Mouse (Mus musculus): ENCODE measurements around the gene AU021092.
A peak's percentile ranks its signal among the peaks of the same experiment; 100 is the strongest.
"Not testable (repeated sequence)": the region's sequence is repeated elsewhere in the genome, so short reads cannot be mapped to it uniquely, and the experiment has no call there.

Gene AU021092

DNA sequence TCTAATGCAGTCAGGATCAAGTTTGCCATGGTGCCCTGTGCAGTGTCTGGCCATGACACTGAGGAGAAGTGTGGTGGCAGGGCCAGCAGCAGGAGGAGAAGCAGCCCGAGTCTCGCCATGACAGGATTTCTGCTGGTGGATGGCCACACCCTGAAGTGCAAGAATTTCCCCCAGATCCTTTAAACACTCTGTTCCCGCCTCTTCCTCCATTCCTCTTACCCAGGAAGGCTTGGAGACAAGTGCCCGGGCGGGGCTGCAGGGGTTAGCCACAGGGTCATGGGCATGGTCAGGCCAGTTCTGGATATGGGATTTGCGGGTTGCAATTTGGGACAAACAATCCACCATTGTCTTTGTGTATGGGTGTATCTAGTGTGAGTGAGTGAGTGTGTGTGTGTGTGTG, at the start of gene AU021092:
TSS of gene AU021092 (minus strand) at position 160 of the 400 bp plus-strand sequence.
- no peak for DNase-seq (ENCODE audit: low spot score in 2 of 2)

DNA sequence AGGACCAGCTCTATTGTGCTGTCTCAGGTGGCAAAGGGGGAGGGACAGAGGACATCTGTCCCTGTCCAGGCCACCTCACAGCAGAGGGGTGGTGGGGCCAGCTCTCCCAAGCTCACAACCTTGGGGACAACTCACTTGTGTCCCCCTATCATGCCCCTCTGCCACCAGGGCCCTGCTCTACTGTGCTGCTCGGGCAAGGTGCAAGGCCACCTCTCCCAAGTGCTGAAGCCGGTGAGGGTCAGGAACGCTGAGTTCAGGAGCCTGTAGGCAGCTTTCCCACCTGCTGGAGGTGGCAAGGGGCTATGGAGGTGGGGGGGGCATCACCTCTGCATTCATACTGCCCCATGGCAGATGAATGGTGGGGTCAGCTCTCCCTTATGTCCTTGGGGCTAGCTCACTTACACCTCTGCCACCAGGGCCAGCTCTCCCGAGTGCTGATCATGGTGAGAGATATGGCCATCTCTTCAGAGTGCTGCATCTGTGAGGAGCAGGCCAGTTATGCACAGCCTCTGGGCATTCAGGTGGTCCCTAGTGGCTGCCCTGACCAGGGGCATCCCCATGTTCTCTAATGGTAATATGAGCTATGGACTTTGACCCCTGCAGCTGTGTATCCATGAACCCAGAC, 49.4 kb upstream of the AU021092 start:
- no peak for DNase-seq (ENCODE audit: low spot score in 2 of 2)

DNA sequence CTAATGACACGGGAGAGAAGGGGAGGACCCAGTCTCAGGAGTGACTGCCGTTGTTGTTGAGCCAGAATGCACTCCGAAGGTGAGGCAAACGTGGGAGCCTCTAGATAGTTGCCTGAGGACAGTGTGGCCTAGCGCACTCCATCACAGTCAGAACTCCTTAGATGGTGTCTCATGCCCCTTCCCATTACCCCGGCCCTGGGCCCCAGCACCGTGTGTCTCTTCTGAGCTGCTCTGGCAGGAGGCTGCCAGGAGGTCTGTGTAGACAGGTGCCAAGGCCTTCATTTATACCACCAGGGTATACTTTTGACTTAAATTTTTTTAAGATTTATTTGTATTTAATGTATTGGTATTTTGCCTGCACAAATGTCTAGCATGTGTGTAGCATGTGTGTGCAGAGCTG, 41.8 kb upstream of the AU021092 start:
- no peak for DNase-seq (ENCODE audit: low spot score in 2 of 2)

DNA sequence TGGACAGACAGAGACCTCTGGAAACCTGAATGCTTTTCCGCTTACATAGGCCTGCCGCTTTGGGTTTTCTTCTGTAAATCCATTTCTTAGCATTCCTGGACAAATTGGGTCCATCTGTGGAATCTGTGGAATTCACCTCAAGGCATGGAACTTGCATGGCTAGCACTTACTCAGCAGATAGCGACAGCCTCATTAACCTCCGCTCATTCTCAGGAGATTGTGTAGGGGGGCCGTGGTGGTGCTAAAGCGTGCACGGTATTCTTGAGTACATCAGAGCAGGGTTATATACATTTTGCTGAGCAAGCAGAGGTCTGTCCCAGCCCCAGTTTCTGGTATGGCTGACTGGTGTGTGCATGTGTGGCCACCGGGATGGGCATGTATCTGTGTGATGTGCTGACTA, 41.1 kb upstream of the AU021092 start:
- no peak for DNase-seq (ENCODE audit: low spot score in 2 of 2)

DNA sequence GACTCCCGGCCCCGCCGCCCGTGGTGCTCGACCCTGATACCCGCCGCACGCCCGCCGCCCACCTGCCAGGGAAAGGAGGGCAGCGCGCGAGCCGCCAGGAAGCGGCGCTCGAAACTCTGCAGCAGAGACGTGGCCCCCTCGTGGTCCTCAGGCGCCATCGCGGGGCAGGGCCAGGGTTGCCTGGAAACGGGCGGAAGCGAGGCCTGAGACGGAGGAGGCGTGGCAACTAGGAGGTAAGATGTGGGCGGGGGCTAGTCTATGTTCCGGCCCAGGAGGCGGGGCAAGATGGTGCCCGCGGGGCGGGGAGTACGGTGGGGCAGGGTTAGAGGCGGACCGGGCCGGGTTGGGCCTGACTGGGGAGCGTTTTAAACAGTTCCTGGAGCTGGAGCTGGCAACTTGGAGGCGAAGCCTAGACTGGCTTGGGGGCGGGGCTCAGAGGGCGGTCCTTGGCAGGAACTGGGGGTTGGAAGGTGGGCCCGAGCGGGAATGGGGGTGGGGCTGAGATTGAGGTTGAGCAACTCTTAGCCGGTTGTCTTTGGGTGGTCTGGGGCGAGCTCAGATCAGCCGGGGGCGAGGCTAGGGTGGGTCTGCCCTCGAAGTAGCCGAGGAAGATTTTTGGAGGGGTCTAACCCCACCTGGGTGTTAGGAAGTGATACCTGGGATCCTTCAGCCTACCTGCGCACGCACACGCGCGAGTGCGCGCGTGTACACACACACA, 33.8 kb upstream of the AU021092 start, which contains the start of gene Eef2kmt:
TSS of gene Eef2kmt (minus strand) at position 205 of the 718 bp plus-strand sequence.
- DNase-seq (ENCODE audit: low spot score in 2 of 2) = peak; percentile 95 to 97

DNA sequence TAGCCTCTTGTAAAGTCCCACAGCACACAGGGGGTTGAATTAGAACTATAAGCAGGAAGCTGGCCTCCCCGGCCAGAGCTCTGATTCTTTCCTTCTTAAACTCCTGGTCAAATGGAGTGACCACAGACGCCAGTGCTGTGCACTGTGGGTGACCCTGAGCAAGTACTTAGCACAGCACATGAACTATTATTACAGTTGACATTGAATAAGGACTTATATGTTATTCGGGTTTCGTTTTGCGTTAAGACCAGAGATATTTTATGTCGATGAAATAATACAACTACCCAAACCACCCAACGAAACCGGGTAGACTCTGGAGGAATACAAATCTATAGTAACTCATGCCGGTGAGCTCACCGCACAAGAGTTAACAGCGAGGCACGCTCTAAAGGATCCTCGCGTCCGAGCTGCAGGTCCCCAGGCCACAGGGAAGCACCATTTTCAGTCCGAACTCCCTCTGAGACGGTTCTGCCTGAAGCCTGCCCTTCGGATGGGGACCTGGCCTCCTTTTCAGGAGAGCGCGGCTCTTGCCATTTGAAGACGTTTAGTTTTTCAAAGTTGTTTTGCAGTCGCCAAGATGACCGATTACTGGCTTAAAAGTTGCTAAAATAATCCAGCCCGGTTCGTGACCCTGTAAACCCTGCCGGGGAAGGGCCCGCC, 33.1 kb upstream of the AU021092 start:
- DNase-seq (ENCODE audit: low spot score in 2 of 2) = no peak

DNA sequence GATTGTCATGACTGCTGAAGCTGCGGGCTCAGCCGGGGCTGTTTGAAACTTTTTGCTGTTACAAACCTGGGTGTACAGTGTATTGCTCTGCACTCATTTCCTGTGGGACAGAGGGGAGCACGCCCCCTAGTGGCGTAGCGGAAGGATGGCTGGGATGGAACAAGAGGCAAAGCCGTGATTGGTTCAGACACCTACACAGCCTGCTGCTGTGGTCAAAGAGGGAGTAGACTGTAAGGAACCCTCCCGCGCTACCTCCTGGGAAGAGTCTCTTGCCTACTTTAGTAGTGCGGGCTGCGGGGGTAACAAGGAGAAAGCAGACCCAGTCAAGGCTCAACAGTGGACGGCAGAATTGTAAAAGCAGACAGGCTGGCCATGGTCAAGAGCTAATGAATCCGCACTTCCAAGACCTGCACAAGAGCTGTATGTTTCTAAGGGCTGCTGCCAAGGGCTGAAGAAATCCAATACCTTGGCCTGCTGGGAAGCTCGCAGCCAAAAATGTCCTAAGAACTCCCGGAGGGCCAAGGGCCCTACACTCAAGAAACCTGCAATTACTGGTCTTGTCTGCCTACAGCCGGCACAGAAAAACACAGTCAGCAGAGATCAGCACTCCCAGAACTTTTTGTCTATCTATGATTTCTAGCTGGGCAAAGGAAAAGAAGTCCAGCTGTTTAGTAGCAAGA, 32.4 kb upstream of the AU021092 start:
- peak in 1 of 2 experiments; percentile 55 for DNase-seq (ENCODE audit: low spot score in 2 of 2)

DNA sequence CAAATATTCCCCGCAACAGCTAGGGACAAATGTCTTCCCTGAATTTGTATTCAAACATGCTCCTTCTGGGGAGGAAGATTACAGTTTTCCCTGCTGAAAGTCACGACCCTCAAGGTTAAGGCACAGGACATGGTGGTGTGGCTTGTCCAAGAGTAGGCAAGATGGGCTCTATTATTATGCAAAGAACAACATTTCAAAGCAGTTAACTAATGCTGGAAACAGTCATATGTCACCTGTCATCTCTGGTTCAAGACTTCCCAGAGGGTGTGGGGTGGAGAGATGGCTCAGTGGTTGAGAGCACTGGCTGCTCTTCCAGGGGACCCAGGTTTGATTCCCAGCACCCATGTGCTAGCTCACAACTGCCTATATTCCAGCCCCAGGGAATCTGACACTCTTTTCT, 30.2 kb upstream of the AU021092 start:
- no peak for DNase-seq (ENCODE audit: low spot score in 2 of 2)

DNA sequence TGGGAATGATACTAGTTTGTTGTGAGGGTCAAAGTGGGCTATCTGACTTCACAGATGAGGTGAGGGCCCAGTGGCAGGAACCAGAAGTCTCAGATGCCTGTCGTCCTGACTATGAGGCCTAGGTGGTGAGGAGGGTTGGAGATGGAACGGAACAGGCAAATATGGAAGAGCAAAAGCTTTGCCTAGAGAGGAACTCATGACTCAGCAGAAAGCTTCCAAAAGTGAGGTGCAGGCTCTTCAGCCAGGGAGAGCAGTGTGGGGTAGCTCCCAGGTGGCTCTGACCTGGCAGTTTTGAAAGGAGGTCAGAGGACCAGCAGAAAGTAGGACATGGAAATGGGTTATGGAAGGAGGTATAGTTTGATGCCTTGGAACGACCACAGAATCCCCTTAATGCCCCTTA, 28.8 kb upstream of the AU021092 start:
- DNase-seq (ENCODE audit: low spot score in 2 of 2) = no peak

DNA sequence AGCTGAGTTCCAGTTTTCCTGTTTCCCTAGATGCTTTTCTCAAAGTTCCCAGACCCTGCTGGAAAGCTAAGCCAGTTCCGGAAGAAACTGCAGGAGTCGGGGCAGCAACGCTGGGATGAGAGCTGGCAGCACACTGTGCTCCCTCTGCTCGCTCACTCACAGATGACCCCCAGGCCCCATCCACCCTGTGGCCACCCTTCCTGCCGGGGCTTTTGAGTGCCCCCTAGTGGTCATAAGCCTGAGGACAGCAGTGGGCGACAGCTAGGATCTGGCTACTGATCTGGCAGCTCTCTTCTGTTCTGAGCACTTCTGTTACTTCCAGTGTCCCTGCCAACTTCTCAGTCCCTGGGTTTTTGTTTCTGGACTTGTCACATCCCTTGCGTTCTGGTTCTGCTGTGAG, 22.3 kb upstream of the AU021092 start:
- peak in 1 of 2 experiments; percentile 57 for DNase-seq (ENCODE audit: low spot score in 2 of 2)

DNA sequence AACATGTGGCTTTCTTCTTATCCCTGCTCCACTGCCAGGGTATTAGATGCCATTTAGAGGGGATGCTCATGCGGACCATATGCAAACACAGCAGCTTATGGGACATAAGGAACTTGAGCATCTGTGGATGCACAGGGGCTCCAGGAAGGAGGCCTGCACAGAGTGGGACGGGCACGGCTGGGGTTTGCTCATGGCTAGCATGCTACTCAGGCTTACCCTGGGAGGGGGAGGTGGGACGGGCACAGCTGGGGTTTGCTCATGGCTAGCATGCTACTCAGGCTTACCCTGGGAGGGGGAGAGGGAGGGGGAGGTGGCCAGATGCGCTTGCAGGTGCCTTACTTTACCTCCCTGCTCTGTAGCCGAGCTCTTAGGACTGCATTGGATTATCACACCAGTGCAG, 20.8 kb upstream of the AU021092 start:
- no peak for DNase-seq (ENCODE audit: low spot score in 2 of 2)

DNA sequence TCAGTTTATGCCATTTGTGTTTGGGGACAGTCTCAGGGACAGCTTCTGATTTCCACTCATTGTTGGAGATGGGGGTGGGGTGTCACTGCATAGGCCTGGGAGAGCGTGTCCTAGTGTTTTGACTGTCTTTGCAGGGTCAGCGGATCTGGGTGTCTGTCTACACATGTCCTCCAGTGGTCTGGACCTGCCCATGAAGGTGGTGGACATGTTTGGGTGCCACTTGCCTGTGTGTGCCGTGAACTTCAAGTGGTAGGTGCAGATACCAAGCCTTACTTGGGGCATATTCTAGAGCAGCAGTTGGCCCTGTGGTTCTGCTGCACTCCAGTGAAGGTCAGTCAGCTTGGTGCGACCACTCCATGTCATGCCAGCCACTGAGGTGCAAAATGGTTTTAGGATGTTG, 20.3 kb upstream of the AU021092 start:
- DNase-seq (ENCODE audit: low spot score in 2 of 2) = no peak

DNA sequence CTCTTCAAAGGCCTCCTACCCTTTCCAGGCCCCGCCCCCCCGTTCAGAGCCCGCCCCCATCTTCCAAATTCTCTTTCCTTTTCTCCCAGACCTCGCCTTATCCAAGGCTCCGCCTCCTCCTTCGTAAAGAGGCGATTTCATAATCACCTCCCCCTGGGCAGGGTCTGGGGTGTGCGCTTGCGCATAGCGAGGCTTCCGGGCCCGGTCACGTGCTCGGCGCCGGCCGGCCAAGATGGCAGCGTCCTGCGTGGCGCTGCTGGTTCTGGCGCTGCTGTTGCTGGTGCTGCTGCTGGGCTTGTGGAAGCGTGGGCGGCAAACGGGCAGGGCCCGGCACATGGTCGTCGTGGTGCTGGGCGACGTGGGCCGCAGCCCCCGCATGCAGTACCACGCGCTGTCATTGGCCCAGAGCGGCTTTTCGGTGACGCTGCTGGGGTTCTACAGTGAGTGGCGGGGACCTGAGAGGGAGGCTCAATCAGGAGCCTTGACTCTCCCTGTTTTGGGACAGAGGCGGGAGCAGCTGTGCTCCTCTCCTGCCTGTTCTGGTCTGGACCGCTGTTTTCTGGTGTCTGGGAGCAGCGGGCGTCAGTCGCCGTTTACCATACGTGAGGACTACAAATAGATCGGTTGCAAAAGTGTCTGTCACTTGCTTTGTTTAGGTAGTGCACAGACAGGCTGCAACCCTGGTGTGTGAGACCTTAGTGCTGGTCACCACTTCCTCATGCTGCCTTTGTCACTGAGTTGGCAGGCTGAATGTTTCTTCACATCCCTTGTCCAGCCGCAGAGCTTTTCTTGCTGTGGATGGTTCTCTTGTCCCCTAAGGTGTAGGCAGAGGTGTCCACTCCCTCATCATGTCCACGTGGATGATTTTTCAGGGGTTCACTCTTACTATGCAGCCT, 11.6 kb upstream of the AU021092 start, which contains the start of gene Alg1:
TSS of gene Alg1 (plus strand) at position 204 of the 896 bp plus-strand sequence.
- peak; percentile 82 to 94 for DNase-seq (ENCODE audit: low spot score in 2 of 2)

DNA sequence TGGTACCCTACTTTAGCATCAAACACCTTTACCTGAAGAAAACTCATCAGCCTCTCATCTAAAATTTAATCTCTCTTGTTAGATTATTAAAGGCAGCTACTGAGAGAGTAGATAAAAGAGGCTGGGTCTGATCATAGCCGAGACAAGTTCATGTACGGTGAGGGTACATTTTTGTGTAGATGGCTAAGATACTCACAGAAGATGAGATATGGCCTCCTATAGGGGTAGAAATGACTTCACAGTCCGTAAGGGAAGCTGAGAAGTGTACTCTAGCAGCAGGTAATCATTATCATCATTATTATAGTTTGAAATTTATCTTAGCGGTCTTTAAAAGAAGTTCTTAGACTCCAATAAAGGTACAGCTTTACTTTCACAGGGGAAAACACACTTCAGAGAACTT, 10.9 kb upstream of the AU021092 start:
- DNase-seq (ENCODE audit: low spot score in 2 of 2) = no peak

DNA sequence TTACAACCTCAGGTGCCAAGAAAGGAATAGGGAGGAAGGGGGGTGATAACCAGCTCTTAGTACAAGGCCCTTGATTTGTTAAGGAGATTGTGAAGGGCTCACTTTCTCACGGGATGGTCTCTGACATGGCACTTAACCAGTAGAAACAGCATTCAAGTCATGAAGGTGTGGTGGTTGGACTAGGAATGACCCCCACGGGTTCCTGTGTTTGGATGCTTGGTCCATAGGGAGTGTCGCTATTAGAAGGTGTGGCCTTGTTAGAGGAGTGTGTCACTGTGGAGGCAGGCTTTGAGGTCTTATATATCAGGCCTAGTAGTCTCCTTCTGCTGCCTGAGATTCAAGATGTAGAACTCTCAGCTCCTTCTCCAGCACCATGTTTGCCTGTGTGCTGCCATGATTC, 6.0 kb upstream of the AU021092 start:
- DNase-seq (ENCODE audit: low spot score in 2 of 2) = not testable (repeated sequence)

DNA sequence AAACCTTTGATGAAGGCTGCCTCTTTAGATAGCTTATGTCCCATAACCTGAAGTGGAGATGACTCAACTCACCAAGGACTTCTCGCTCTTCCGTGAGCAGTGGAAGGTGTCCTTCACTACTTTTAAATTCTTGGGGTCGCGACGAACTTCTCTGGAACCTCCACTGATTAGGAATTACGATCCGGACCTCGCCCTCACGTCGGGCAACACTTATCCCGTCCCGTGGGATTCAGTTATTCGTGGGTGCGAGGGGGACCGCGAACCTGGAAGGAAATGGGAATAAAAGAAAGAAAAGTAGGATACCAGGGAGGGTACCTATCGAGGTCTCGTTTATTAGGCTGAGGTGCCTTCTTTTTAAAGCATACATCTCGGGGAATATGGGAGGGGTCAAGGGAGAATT, 5.4 kb upstream of the AU021092 start:
- DNase-seq (ENCODE audit: low spot score in 2 of 2) = not testable (repeated sequence)

DNA sequence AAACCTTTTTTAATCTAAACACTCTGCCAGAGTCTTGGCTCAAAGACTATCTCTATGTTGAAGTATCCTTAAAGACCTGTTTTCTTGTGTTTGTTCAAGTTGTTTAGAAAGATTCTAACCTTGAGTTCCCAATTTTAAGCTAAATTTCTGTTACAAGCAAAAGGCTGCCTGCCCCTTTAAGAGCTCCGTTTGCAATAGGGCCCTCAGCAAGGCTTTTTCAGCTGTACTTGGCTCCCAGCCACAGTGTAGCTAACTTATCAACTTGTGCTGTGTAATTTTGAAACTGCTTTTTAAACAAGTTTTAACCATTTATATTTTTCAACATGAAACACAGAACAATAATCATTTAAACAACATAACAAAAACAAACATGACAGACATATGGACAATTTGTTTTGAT, 4.4 kb upstream of the AU021092 start:
- not testable (repeated sequence) for DNase-seq (ENCODE audit: low spot score in 2 of 2)

DNA sequence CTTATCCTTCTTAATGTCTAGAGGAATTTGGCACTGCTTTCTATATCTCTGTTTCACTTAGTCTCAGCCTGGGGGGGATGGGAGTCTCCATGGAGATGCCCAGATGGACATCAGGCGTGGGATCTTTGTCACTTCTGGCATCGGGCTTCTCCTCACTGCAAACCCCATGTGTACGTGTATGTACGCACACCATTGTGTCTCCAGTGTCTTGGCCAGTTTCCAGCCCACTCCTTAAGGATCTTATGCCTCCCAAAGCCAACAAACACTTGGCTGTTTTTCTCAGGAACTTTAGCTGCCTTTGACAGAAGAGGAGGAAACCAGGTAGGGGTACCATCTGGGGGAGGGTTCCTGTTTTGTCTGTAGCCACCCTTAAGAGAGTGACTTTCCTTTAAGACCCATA, 696 bp downstream of the AU021092 start:
- DNase-seq (ENCODE audit: low spot score in 2 of 2) = no peak

DNA sequence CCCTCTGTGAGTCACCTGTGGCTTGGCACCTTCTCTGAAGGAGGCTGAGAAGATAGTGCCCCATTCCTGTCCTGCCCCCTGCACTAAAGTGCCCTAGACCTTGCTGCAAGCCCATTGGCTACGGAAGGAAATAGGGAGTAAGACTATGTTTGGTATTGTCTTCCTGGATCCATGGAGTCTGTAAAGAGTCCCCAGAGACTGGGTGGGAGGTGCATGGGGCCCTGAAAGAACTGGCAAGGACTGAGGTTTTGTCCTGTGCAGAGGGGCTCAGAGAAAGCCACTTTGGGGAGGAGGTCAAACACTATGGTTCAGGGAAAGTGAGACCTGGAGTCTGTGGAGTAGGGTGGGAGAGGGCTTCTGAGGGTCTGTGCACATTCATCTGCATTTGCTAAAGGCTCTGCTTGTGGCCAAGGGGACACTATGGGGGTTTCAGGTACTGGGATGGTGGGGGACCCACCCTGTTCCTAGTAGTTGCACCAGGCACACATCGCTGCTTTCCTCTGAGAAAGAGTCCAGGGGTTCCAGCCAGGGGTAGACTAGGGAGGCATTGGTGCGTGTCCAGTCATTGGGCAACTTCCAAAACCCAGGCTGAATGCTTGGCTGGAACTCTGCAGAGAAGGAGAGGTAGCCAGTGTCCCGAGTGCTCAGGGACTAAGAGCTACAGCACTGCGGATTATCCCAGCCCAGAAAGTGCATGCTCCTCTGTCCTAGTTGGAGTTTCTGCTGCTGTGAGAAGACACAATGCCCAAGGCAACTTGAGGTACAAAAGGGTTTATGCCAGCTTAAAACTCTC, 4.6 kb downstream of the AU021092 start:
- no peak for DNase-seq (ENCODE audit: low spot score in 2 of 2)

DNA sequence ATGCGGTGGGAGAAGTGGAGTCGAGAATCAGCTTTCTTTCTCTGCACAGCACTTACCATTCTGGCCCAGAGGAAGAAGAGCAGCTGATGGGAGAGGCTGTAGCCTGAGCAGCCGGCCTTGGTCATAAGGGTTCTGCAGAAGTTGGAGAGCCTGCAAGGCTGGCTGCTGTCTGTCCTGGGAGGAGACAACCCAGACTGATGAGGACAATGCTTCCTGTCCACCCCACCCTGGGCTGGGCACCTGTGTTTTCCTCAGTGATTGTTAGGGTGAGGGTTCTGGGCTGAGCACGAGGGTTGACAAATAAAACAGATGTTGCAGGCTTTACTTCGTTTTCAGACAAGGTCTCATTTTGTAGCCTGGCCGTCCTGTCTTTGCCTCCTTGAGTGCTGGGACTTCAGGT, 5.4 kb downstream of the AU021092 start:
- no peak for DNase-seq (ENCODE audit: low spot score in 2 of 2)
